8 mouse cellular contexts compared by ENCODE assay signal in the genomic region with DNA sequence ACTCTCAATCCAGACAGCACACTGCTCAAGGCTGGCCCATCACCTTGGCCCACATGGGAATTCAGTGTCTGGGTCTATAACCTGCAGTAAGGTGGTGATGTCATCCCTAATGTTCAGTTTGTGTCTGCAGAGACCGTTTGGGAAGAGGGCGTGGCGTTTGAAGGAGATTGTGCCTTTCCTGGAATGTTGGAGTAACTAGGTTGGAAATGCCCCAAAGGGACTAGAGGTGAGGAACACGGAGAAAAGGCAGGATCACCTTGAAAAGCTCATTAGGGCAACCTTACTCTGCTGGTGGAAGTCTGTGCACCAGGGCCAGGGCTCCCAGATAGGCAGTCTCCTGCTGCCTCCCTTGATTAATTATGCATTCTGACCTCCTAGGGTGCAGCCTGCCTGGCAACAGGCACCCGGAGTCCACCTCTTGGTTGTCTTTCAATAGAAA.
DNase-seq lines count a peak whose midpoint lies in the region; ATAC-seq and TF ChIP-seq lines count a peak whose summit lies in the region.

No protein-coding gene starts in this region.

- peak overlapping the region; percentile 50 for H3K4me2 ChIP-seq in neural tube, embryonic 13.5 days

- WGBS in neural tube, embryonic 13.5 days: 19% methylated on average over 5 of the region's 5 CpGs
- WGBS in thymus, adult 2 months: 74% methylated on average over 5 of the region's 5 CpGs

- peak overlapping the region; percentile 87 for H3K27ac ChIP-seq in neural tube, embryonic 13.5 days (replicated peaks)
- no peak overlapping the region for H3K27ac ChIP-seq in thymus, adult 2 months (ENCODE audit: control insufficient read depth, insufficient read depth, low read length)

- H3K36me3 ChIP-seq in neural tube, embryonic 13.5 days: no peaks in the 10 kb centered on the region
- no peaks in the 10 kb centered on the region for H3K36me3 ChIP-seq in thymus, adult 2 months (ENCODE audit: control insufficient read depth, insufficient read depth, low read length)

- H3K4me3 ChIP-seq in neural tube, embryonic 13.5 days: peak overlapping the region; percentile 16; the same call in 1 of the 2 replicates
- H3K4me3 ChIP-seq in thymus, adult 2 months (ENCODE audit: control insufficient read depth, insufficient read depth, low read length): no peak overlapping the region

- no peak for TF ChIP-seq POLR2A in thymus, adult 2 months (IDR thresholded peaks at IDR 0.05; ENCODE audit: control insufficient read depth, extremely low read depth, insufficient read depth, low read length, poor library complexity)

- H3K4me1 ChIP-seq in neural tube, embryonic 13.5 days (replicated peaks): peaks cover 42% of the 10 kb centered on the region
- H3K4me1 ChIP-seq in thymus, adult 2 months (replicated peaks; ENCODE audit: control insufficient read depth, insufficient read depth, low read length): no peaks in the 10 kb centered on the region

- no peak for TF ChIP-seq CTCF in thymus, adult 2 months (IDR thresholded peaks at IDR 0.05; ENCODE audit: borderline replicate concordance, control insufficient read depth, extremely low read depth, insufficient read depth, low read length, poor library complexity)

- DNase-seq in MN1 (ENCODE audit: low spot score): peak; percentile 84
- DNase-seq in cerebellum, adult 11-12 months: peak; percentile 91
- peak; percentile 19 for DNase-seq in heart, adult 8-10 months (ENCODE audit: low spot score)
- peak; percentile 74 for DNase-seq in kidney, adult 9 months
- DNase-seq in thymus, adult 2 months: no peak
- no peak for DNase-seq in ovary, postnatal 10 days (ENCODE audit: low spot score)
- no peak for DNase-seq in spleen, postnatal 4 days (ENCODE audit: low spot score in 2 of 2)

- no peaks in the 10 kb centered on the region for H3K9me3 ChIP-seq in neural tube, embryonic 13.5 days

- no peaks in the 10 kb centered on the region for H3K27me3 ChIP-seq in neural tube, embryonic 13.5 days
- no peaks in the 10 kb centered on the region for H3K27me3 ChIP-seq in thymus, adult 2 months (ENCODE audit: control insufficient read depth, insufficient read depth, low read length)

- peak overlapping the region; percentile 27; the same call in 1 of the 2 replicates for H3K9ac ChIP-seq in neural tube, embryonic 13.5 days

- peak; percentile 81 for ATAC-seq in neural tube, embryonic 13.5 days (ENCODE audit: low read depth)

Comparison
In these comparisons a context has a peak if more than half of its experiments do, and no peak if none do; other contexts are left out.
1. DNase-seq: peak in MN1 (single experiment), cerebellum, adult 11-12 months (single experiment), heart, adult 8-10 months (single experiment) and kidney, adult 9 months (single experiment); none in thymus, adult 2 months (single experiment), ovary, postnatal 10 days (single experiment) and spleen, postnatal 4 days (0 of 2).